9 mouse cellular contexts compared by ENCODE assay signal in genomic region chr3:19406351-19407151, GRCm38 (mm10).
DNase-seq lines count a peak whose midpoint lies in the region; ATAC-seq lines count a peak whose summit lies in the region.
"Had no signal": no experiment of that assay in that cellular context is flagged by ENCODE, and none has a peak within 500 bp of the region (broad histone marks: within the 10 kb centered on the region; RNA-seq: fewer than 3 reads in every experiment).

No protein-coding gene starts in this region.

- H3K27me3 ChIP-seq in hindbrain, embryonic 13.5 days, result no peaks in the 10 kb centered on the region

- no peaks in the 10 kb centered on the region for H3K36me3 ChIP-seq in hindbrain, embryonic 13.5 days

- no peak overlapping the region for H3K4me3 ChIP-seq in hindbrain, embryonic 13.5 days

- peak overlapping the region; percentile 37; the same call in 1 of the 2 replicates for H3K27ac ChIP-seq in hindbrain, embryonic 13.5 days
- H3K27ac ChIP-seq: macrophage had no signal

- H3K4me1 ChIP-seq in hindbrain, embryonic 13.5 days (replicated peaks), result peaks cover 8% of the 10 kb centered on the region; the same call in 1 of the 2 replicates

- ATAC-seq in hindbrain, embryonic 13.5 days (ENCODE audit: low FRiP score), result peak; percentile 91

- WGBS in hindbrain, embryonic 13.5 days, result 36% methylated on average over 14 of the region's 14 CpGs

- H3K9ac ChIP-seq in hindbrain, embryonic 13.5 days, result no peak overlapping the region

- H3K4me2 ChIP-seq in hindbrain, embryonic 13.5 days, result peak overlapping the region; percentile 41

- H3K9me3 ChIP-seq in hindbrain, embryonic 13.5 days, result no peaks in the 10 kb centered on the region

- DNase-seq in 3134 (ENCODE audit: extremely low read depth, insufficient read length, low spot score), result peak; percentile 70
- DNase-seq in embryo, embryonic 11.5 days (ENCODE audit: low read depth, low spot score), result peak; percentile 9
- DNase-seq in mesoderm, embryonic 11.5 days (ENCODE audit: low read depth, low spot score), result peak; percentile 62
- DNase-seq in ovary, postnatal 14 days (ENCODE audit: low spot score), result no peak
- no peak for DNase-seq in heart, adult 11 months
- DNase-seq in B cell, adult 2 months, result no peak
- DNase-seq in cerebellum, postnatal 36 days, result no peak

Comparison
In these comparisons a context has a peak if more than half of its experiments do, and no peak if none do; other contexts are left out.
1. DNase-seq: peak in 3134 (single experiment), embryo, embryonic 11.5 days (single experiment) and mesoderm, embryonic 11.5 days (single experiment); none in ovary, postnatal 14 days (single experiment), heart, adult 11 months (single experiment), B cell, adult 2 months (0 of 2) and cerebellum, postnatal 36 days (0 of 2).